Mouse (Mus musculus): Measurements from ENCODE around the gene Arrdc2. TPM values are rescaled to one million over a fixed set of nuclear protein-coding genes. Genes with fewer than 3 reads are reported as not detected.

The Arrdc2 gene
- polyA plus RNA-seq, 1 experiment from 2014 or later = 8.0 TPM

DNA sequence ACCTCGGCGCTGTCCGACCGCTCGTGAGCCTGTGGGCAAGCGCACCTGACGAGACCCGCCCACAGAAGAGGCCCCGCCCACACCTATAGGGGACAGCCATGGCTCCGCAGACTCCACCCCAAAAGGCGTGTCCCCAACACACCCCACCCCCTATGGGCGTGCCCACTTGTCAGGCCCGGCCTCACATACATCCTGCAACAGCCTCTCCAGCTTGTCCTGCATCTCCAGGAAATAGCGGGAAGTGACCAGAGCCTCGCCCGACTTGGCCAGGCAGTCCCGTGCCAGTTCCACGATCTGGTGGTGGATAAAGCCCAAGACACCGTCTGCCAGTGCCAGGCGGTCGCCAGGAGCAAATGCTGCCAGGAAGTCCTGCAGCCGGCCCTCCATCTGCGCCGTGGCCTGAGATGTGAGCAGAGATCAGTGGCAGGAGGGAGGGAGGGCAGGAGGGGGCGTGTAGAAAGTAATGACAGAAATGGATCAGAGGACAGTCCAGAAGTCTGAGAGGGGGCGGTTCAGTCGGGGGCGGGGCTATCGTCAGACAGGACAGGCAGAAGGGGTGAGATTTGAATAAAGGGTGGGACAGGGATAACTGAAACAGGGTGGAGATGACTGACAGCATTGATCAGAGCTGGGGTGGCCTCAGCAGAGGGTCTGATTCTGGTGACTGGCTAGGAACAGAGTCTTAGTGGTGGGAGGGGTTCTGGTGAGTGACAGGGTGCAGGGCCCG lies 51.4 kb downstream of the Arrdc2 start:
- ATAC-seq (ENCODE audit: low FRiP score, low read depth) = peak; percentile 8; the same call in 1 of the 2 replicates

DNA sequence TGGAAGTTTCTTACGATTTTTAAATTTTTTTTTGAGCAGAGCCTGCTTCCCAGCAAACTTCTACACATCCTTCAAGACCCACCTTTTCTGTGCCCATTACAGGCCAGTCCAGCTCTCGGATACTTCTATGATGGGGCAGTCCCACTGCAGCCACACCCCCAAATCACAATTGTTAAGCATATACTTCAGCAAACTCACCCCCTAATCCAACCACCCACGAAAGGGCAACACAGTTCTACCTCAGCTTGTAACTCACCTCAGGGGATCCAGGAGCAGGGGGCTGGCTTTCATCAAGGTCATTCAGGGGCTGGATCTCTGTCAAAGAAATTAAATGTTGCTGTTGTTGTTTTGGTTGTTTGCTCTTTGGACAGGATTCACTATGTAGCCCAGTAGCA lies 52.5 kb downstream of the Arrdc2 start:
- 92% methylated on average over 3 of the region's 3 CpGs for WGBS
- ATAC-seq (ENCODE audit: low FRiP score, low read depth) = no peak

More for the DNA sequence above, 51.4 kb downstream of the Arrdc2 start:
- Histone ChIP-seq H3K4me3 (0 out of 2 replicates have a peak overlapping the region, but pooled peaks have one; percentile 2), H3K4me1 (replicated peaks) (peaks cover 39% of the 10 kb centered on the region), H3K9me3 (no peaks in the 10 kb centered on the region), H3K9ac (no peak overlapping the region), H3K27ac (replicated peaks) (no peak overlapping the region), H3K36me3 (peaks cover 39% of the 10 kb centered on the region), H3K27me3 (0 out of 2 replicates have a peak, but pooled peaks cover 3% of the 10 kb centered on the region), H3K4me2 (peak overlapping the region; percentile 20)
- 23% methylated on average over 30 of the region's 30 CpGs for WGBS

DNA sequence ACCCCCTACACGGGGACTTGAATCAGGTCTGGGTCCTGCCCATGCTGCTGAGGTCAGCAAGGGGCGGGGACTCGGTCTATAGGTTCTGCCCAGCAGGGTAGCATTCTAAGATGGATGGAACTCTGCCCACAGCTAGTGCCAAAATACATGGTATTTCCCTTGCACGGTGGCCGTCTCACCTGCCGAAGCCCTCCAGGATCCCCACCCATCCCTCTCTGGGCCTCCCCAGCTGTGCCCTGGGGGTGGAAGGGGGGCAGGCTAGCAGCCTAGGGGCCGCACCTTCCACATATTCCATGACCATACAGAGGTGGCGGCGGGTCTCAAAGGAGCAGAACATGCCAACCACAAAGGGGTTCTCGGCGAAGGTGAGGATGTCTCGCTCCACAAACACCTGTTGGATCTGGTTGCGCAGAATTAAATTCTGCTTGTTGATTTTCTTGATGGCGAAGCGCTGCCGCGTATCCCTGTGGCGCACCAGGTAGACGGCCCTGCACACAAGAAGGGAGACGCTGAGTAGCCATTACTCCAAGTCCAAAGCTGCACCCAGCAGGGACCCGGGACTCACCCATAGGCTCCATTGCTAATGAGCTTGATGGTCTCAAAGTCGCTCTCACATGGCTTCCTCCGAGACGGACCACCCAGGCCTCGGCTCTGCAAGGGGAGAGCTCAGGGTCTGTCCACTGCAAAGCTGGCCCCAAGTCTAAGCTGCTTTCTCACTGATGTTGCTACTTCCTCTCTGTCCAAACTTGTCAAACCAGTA lies 53.0 kb downstream of the Arrdc2 start:
- WGBS = 87% methylated on average over 25 of the region's 25 CpGs
- H3K4me2 ChIP-seq = no peak overlapping the region
- no peaks in the 10 kb centered on the region for H3K9me3 ChIP-seq
- no peak overlapping the region for H3K4me3 ChIP-seq
- H3K36me3 ChIP-seq = peaks cover 47% of the 10 kb centered on the region
- H3K27ac ChIP-seq (replicated peaks) = no peak overlapping the region
- peaks cover 25% of the 10 kb centered on the region for H3K4me1 ChIP-seq (replicated peaks)
- no peak overlapping the region for H3K9ac ChIP-seq
- ATAC-seq (ENCODE audit: low FRiP score, low read depth) = no peak
- 0 out of 2 replicates have a peak, but pooled peaks cover 3% of the 10 kb centered on the region for H3K27me3 ChIP-seq

More for the DNA sequence above, 52.5 kb downstream of the Arrdc2 start:
- Histone ChIP-seq H3K4me3 (no peak overlapping the region), H3K4me2 (no peak overlapping the region), H3K4me1 (replicated peaks) (peaks cover 31% of the 10 kb centered on the region), H3K9me3 (no peaks in the 10 kb centered on the region), H3K27me3 (0 out of 2 replicates have a peak, but pooled peaks cover 3% of the 10 kb centered on the region), H3K36me3 (peaks cover 43% of the 10 kb centered on the region), H3K27ac (replicated peaks) (no peak overlapping the region), H3K9ac (no peak overlapping the region)

Small RNAs within 50 kb of the gene (microRNA-seq; reads per million reads assigned to microRNA genes)
- not detected for gene Mir7240

Other genes with a start within 250 kb of the Arrdc2 start
- gene Isyna1, start 245.3 kb downstream of the Arrdc2 start, polyA plus RNA-seq (2015; fragmentation: Nextera tagmentation; extraction: Ambion mirVana) = 146 and 152 TPM in 2 replicates
- gene Ssbp4, start 230.8 kb downstream of the Arrdc2 start, polyA plus RNA-seq (2015; fragmentation: Nextera tagmentation; extraction: Ambion mirVana) = 150 and 172 TPM in 2 replicates
- 1.1 and 2.2 TPM in 2 replicates for gene Lrrc25, start 223.6 kb downstream of the Arrdc2 start, polyA plus RNA-seq (2015; fragmentation: Nextera tagmentation; extraction: Ambion mirVana)
- gene Gdf15, start 207.3 kb downstream of the Arrdc2 start, polyA plus RNA-seq (2015; fragmentation: Nextera tagmentation; extraction: Ambion mirVana) = 0.25 and 0.30 TPM in 2 replicates
- 76.5 and 77.8 TPM in 2 replicates for gene Pgpep1, start 179.3 kb downstream of the Arrdc2 start, polyA plus RNA-seq (2015; fragmentation: Nextera tagmentation; extraction: Ambion mirVana)
- 192 and 193 TPM in 2 replicates for gene Lsm4, start 166.5 kb downstream of the Arrdc2 start, polyA plus RNA-seq (2015; fragmentation: Nextera tagmentation; extraction: Ambion mirVana)
- gene Jund, start 140.8 kb downstream of the Arrdc2 start, polyA plus RNA-seq (2015; fragmentation: Nextera tagmentation; extraction: Ambion mirVana) = 98.4 and 105 TPM in 2 replicates
- 0.09 TPM in 2 replicates for gene Iqcn, start 136.3 kb downstream of the Arrdc2 start, polyA plus RNA-seq (2015; fragmentation: Nextera tagmentation; extraction: Ambion mirVana)
- not detected in 2 replicates for gene Gm3336, start 121.2 kb downstream of the Arrdc2 start, polyA plus RNA-seq (2015; fragmentation: Nextera tagmentation; extraction: Ambion mirVana)
- 0.21 and 0.35 TPM in 2 replicates for gene Pde4c, start 116.0 kb downstream of the Arrdc2 start, polyA plus RNA-seq (2015; fragmentation: Nextera tagmentation; extraction: Ambion mirVana)
- gene Rab3a, start 85.0 kb downstream of the Arrdc2 start, polyA plus RNA-seq (2015; fragmentation: Nextera tagmentation; extraction: Ambion mirVana) = 503 and 561 TPM in 2 replicates
- 40.4 and 44.9 TPM in 2 replicates for gene Mpv17l2, start 78.8 kb downstream of the Arrdc2 start, polyA plus RNA-seq (2015; fragmentation: Nextera tagmentation; extraction: Ambion mirVana)
- gene Pik3r2, start 63.0 kb downstream of the Arrdc2 start, polyA plus RNA-seq (2015; fragmentation: Nextera tagmentation; extraction: Ambion mirVana) = 104 and 113 TPM in 2 replicates
- 21.2 and 25.1 TPM in 2 replicates for gene Mast3, start 34.7 kb downstream of the Arrdc2 start, polyA plus RNA-seq (2015; fragmentation: Nextera tagmentation; extraction: Ambion mirVana)
- gene Il12rb1, start 31.3 kb downstream of the Arrdc2 start, polyA plus RNA-seq (2015; fragmentation: Nextera tagmentation; extraction: Ambion mirVana) = 0.14 TPM in 1 of 2 replicates, not detected in the other
- 19.2 and 19.8 TPM in 2 replicates for gene Kcnn1, start 23.5 kb upstream of the Arrdc2 start, polyA plus RNA-seq (2015; fragmentation: Nextera tagmentation; extraction: Ambion mirVana)
- gene Ccdc124, start 34.2 kb upstream of the Arrdc2 start, polyA plus RNA-seq (2015; fragmentation: Nextera tagmentation; extraction: Ambion mirVana) = 166 and 176 TPM in 2 replicates
- gene Slc5a5, start 53.0 kb upstream of the Arrdc2 start, polyA plus RNA-seq (2015; fragmentation: Nextera tagmentation; extraction: Ambion mirVana) = 1.7 and 1.9 TPM in 2 replicates
- gene Rpl18a, start 57.7 kb upstream of the Arrdc2 start, polyA plus RNA-seq (2015; fragmentation: Nextera tagmentation; extraction: Ambion mirVana) = 2,082 and 2,226 TPM in 2 replicates
- gene Map1s, start 66.2 kb upstream of the Arrdc2 start, polyA plus RNA-seq (2015; fragmentation: Nextera tagmentation; extraction: Ambion mirVana) = 62.0 and 68.5 TPM in 2 replicates

Measured in hindbrain, embryonic 15.5 days (tissue).